Mouse (Mus musculus) C3H10T1/2 (cell line): Measurements from ENCODE around the gene Zbtb33. TPM values are rescaled to one million over a fixed set of nuclear protein-coding genes. Genes with fewer than 3 reads are reported as not detected.

ENCODE experiments used
- polyA plus RNA-seq, 2 experiments: library from polyadenylated mRNA; unstranded; fragments of >200 nt; fragmentation: generic; extraction: Trizol; gene quantifications; one replicate each; pipeline ENCODE4 v1.2.1; 2012; ENCODE audit warnings: missing spikeins in 2 of 2

Gene Zbtb33
- polyA plus RNA-seq = 1 to 10 TPM in 1 of 2 experiments, under 1 TPM in 1; 0.11 to 1.3 TPM

DNA sequence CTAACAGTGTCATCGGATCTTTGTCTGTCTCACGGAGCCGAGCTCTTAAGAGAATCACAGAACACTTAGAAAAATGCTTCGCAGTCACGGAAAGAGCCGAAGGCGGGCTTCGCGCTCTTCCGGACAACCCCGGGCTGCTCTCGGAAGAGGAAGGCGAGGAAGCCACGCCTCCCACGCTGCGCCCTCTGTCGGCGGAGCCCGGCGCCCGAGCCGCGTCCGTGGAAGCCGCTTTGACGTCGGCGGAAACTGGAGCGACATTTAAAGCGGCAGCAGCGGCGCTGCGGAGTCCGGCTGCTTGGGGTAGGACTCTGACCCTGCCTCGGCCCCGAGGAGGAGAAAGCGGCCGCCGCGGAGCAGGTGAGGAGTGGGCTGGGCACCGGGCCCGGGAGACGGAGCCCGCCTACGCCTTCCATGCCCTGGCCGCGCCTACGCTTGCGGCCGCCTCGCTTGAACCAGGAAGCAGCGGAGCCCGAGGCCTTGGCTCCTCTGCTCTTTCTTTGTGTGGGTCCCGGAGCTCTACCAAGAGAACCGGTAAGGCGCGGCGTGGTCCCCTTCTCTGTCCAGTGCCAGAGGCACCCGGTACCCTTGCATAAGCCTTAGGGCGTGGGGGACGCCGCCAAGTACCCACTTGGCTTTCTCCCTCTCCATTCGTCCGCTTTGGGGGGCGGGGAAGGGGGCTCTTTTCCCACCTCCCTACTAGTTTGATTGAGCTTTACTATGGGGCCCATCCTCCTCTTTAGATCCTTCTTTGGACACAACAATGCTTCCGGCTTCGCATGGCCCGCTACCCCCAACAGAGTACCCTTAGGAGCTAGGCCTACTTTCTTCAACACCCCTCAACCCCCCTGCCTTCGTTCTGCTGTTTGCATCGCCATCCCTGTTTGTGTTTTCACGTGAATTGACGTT lies at the start of gene Zbtb33:
Gene Zbtb33, plus strand, starts transcription at position 242 of the 906 bp plus-strand sequence.

Other genes with a start within 250 kb of the Zbtb33 start
- gene Btg1-ps1, start 171.0 kb upstream of the Zbtb33 start, polyA plus RNA-seq = not detected
- not detected for gene Btg1-ps2, start 146.7 kb upstream of the Zbtb33 start, polyA plus RNA-seq
- gene Rhox10, start 123.3 kb upstream of the Zbtb33 start, polyA plus RNA-seq = not detected
- not detected for gene Rhox11, start 104.7 kb upstream of the Zbtb33 start, polyA plus RNA-seq
- not detected for gene Rhox12, start 78.9 kb upstream of the Zbtb33 start, polyA plus RNA-seq
- not detected for gene Rhox13, start 68.6 kb upstream of the Zbtb33 start, polyA plus RNA-seq
- gene Tmem255a, start 62.6 kb downstream of the Zbtb33 start, polyA plus RNA-seq = under 1 TPM; 0.09 to 0.41 TPM
- not detected for gene Atp1b4, start 126.4 kb downstream of the Zbtb33 start, polyA plus RNA-seq